Mouse (Mus musculus) urinary bladder, postnatal 36 days (tissue): Measurements from ENCODE around the gene Galr2.

Experiments
- DNase-seq, 2 experiments: peaks; one replicate each; pipeline ENCODE4 v3.0.0; 2022; ENCODE audit warnings: low spot score in 2 of 2, mixed read lengths in 1 of 2

Galr2 gene

DNA sequence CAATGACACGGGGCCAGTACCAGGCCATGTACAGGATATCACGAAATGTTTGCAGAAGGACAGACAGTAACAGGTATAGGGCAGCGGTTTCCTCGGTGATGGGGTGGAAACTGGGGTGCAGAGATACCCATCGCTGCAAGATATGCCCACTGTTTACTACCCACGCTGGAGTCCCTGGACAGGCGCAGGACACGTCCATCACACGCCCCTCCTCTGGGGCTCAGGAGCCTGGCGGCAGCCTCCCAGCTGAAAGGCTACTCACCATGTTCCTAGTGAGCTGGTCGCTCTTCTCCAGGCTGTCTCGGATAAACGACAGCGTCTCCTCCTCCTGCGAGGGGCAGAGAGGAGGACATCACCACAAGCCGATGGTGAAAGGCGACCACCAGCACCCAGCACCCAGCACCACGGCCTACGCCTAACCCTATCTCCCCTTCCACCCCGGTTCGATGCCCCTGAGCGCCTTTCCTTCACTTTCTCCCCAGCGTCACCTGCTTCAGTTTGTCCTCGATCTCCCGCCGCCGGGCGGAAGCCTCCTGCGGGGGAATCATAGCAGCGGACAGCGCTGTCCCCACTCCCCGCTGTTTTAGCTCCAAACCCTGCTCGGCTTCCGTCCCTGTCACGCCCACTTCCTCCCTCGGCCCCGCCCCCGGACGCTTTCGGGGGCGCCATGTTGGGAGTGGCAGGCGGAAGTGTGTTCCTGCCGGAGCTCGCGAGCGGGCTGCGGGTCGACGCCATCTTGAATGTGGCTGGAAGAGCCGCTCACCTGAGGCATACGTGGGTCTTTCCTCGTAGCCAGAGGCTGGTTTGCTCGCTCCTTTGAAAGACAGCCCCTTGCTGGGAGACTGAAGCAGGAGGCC lies 25.6 kb downstream of the Galr2 start:
- peak; percentile 91 to 93 for DNase-seq

- no peak for DNase-seq
Measured at GRCm38 (mm10) chr11:116307019-116307725, 26.4 kb downstream of the Galr2 start, which contains the start of gene Exoc7. Gene Exoc7, minus strand, starts transcription at chr11:116307233.

DNA sequence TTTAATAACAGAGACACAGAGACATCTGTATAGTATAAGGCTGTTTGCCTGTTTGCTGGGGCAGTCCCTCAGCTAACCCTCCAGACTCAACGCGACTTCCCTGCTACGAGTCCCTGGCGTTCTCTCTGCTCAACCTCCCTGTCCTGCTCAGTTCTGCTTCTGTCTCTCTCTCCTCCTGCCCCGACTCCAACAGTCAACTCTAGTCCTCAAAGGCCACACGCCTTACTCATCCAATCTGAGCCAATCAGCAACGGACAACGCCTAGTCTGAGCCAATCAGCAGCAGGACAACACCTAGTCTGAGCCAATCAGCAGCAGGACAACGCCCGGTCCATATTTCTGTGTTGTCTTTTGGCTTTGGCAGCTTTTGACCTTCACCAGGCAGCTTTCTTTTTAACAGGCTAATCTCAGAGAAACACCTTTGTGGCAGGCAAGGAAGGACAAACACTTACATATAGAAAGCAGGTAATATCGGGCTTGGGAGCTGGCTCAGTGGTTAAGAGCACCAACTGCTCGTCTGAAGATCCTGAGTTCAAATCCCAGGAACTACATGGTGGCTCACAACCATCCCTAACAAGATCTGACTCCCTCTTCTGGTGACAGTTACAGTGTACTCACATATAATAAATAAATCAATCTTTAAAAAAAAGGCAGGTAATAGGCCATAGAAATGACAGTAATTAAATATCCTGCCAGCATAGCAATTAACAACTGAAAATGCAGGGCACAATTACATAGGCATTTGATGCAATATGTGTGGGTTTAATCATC lies 27.2 kb downstream of the Galr2 start:
- no peak for DNase-seq

DNA sequence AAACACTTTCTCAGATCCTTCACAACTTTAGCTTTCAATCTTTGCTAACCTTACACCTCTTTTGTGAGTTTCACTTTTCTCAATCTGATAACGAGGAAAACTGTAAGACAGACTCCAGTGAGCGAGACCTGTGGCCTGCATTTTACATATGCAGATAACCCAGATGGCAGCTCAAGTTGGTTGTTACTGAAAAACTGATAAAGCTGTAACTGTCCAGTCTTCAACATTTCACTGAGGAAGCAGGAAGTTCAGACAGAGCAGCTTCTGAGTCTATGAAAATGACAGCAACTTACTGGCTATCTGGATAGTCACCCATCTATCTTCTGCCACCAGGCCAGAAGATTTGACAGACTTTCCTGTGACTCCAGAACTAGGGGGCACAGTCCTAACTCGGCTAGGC lies 28.9 kb downstream of the Galr2 start:
- DNase-seq: no peak

- DNase-seq: no peak
Measured at GRCm38 (mm10) chr11:116311169-116311568, 30.4 kb downstream of the Galr2 start.

GRCm38 (mm10) chr11:116312359-116312758 lies 31.6 kb downstream of the Galr2 start:
- DNase-seq: no peak

GRCm38 (mm10) chr11:116318719-116319659 lies 38.2 kb downstream of the Galr2 start:
- peak; percentile 75 to 85 for DNase-seq

DNA sequence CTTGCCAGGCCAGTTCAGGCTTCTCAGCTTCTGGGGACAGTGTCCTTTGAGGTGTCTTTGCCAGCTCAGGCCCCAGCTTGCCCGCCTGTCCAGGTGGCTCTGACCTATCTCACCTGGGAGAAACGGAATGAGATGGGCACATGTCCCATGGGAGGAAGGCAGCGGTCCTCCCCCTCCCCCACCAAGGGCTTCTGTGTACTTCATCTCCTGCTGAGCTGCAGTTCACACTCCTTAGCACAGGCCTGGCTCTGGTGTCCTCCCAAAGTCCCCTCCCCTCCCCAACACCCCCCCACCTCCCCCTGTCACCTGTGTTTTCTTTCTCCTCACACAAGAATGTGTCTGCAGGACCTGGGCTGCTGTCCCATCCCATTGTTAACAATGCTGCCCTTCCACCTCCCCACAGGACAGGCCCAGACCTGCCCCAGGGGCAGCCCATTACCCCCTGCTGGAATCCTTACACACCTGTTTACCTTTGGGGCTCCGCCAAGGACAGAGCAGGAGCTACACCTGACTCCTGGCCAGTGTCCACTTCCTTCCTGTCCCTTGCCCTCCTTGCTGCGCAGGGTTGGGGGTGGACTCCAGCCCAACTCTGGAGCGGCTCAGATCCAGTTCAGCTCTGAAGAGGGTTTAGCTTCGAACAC lies 46.3 kb downstream of the Galr2 start:
- peak; percentile 73 to 74 for DNase-seq

GRCm38 (mm10) chr11:116329314-116330210 lies 48.8 kb downstream of the Galr2 start:
- DNase-seq: peak in 1 of 2 experiments; percentile 40

GRCm38 (mm10) chr11:116330211-116330518 lies 49.4 kb downstream of the Galr2 start:
- DNase-seq: peak; percentile 48 to 69

- DNase-seq: no peak
Measured at GRCm38 (mm10) chr11:116332232-116332982, 51.7 kb downstream of the Galr2 start.

DNA sequence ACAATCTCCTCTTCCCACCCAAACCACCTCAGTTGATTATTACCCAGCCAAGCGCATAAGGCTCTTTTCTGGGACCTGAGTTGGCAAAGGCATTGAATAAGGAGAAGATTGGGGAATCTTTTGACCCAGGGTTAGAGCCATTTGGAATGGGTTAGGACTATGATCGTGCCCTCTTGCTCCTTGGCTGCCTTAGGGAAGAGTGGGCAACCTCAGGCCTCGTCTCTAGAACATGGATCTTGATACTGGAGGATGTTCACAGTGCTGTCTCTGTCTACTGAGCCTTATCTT lies 52.2 kb downstream of the Galr2 start:
- DNase-seq: no peak
